Mouse (Mus musculus) layer of hippocampus, adult 8-10 months (tissue): Measurements from ENCODE around the gene Sval1. TPM values are rescaled to one million over a fixed set of nuclear protein-coding genes. Genes with fewer than 3 reads are reported as not detected.
A peak's percentile ranks its signal among the peaks of the same experiment; 100 is the strongest.

Experiments used
- DNase-seq, 2 experiments: peaks; one replicate each; pipeline ENCODE4 v3.0.0; 2022; ENCODE audit warnings: low spot score in 2 of 2
- total RNA-seq, 4 experiments: library from RNA; stranded (reverse); gene quantifications; 2 replicates each; pipeline ENCODE4 v1.2.4; 2022

The Sval1 gene
- total RNA-seq, result not detected

- peak in 1 of 2 experiments; percentile 2 for DNase-seq
These were observed at the start of gene Sval1 for GRCm38 (mm10) chr6:41951330-41951729. TSS of gene Sval1 (plus strand) at chr6:41951630.

GRCm38 (mm10) chr6:41911625-41912024 is 39.8 kb upstream of the Sval1 start:
- no peak for DNase-seq

GRCm38 (mm10) chr6:41914883-41915282 is 36.5 kb upstream of the Sval1 start:
- no peak for DNase-seq

DNA sequence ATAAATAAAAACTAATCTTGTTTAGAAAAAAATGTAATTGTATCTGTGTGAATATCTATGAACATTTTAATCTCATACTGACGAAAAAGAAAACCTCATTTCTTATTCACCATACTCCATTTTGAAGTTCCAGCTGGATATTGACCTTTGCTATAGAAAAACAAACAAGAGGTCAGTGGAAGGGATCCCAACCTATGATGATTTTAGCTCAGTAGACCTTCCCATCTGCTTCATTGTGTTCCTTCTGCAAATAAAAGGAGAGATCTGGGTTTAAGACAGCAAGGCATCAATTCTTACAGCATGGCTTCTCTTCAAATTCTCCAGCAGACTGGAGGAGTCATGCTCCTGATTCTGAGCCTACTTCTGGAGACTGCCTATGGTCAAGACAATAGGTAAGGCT is 16.4 kb downstream of the Sval1 start, which contains the start of gene Sval3:
Gene Sval3, plus strand, starts transcription at position 301 of the 400 bp plus-strand sequence.
- DNase-seq, result no peak

Other genes starting within 250 kb of the Sval1 start
- not detected for gene Kel, start 247.3 kb upstream of the Sval1 start, total RNA-seq
- not detected for gene Olfr459, start 176.5 kb upstream of the Sval1 start, total RNA-seq
- not detected for gene Pip, start 104.1 kb upstream of the Sval1 start, total RNA-seq
- gene Sval2, start 98.6 kb upstream of the Sval1 start, total RNA-seq, result not detected
- not detected for gene Sval3, start 16.5 kb downstream of the Sval1 start, total RNA-seq
- not detected for gene Sva, start 86.8 kb downstream of the Sval1 start, total RNA-seq
- not detected for gene Tas2r139, start 189.3 kb downstream of the Sval1 start, total RNA-seq